Mouse (Mus musculus) spleen, postnatal 14 days (tissue): ENCODE data around the gene Rnps1.
"Not testable (repeated sequence)": the region's sequence is repeated elsewhere in the genome, so short reads cannot be mapped to it uniquely, and the experiment has no call there.

Experiments
- DNase-seq, 2 experiments: peaks; one replicate each; pipeline ENCODE4 v3.0.0; 2021 to 2022; ENCODE audit warnings: low spot score in 2 of 2

Gene Rnps1

GRCm38 (mm10) chr17:24429201-24429983 is 15.0 kb downstream of the Rnps1 start:
- DNase-seq: no peak

- DNase-seq: no peak
These were observed 22.7 kb downstream of the Rnps1 start for GRCm38 (mm10) chr17:24437016-24437415.

GRCm38 (mm10) chr17:24440377-24440776 is 26.0 kb downstream of the Rnps1 start:
- DNase-seq: no peak

GRCm38 (mm10) chr17:24441148-24441547 is 26.8 kb downstream of the Rnps1 start:
- no peak for DNase-seq

- no peak for DNase-seq
These were observed 27.7 kb downstream of the Rnps1 start for GRCm38 (mm10) chr17:24442107-24442506.

- DNase-seq: no peak
These were observed 28.3 kb downstream of the Rnps1 start, which contains the start of gene Dnase1l2 for GRCm38 (mm10) chr17:24442632-24443155. Gene Dnase1l2 (minus strand): TSS chr17:24443105.

- no peak for DNase-seq
These were observed 29.0 kb downstream of the Rnps1 start for GRCm38 (mm10) chr17:24443409-24443808.

GRCm38 (mm10) chr17:24446590-24446989 is 32.2 kb downstream of the Rnps1 start:
- no peak for DNase-seq

GRCm38 (mm10) chr17:24449507-24449906 is 35.1 kb downstream of the Rnps1 start:
- DNase-seq: no peak

GRCm38 (mm10) chr17:24451220-24451619 is 36.9 kb downstream of the Rnps1 start:
- no peak for DNase-seq

GRCm38 (mm10) chr17:24453372-24453771 is 39.0 kb downstream of the Rnps1 start:
- DNase-seq: no peak

- DNase-seq: no peak
These were observed 39.9 kb downstream of the Rnps1 start for GRCm38 (mm10) chr17:24454218-24454755.

- DNase-seq: peak; percentile 99 to 100
These were observed 40.6 kb downstream of the Rnps1 start for GRCm38 (mm10) chr17:24454756-24455522.

GRCm38 (mm10) chr17:24455523-24456206 is 41.3 kb downstream of the Rnps1 start:
- DNase-seq: not testable (repeated sequence)

- DNase-seq: no peak
These were observed 47.2 kb downstream of the Rnps1 start for GRCm38 (mm10) chr17:24461580-24461979.

- DNase-seq: no peak
These were observed 48.6 kb downstream of the Rnps1 start for GRCm38 (mm10) chr17:24462932-24463331.

- no peak for DNase-seq
These were observed 49.2 kb downstream of the Rnps1 start for GRCm38 (mm10) chr17:24463374-24464133.

- DNase-seq: no peak
These were observed 54.4 kb downstream of the Rnps1 start for GRCm38 (mm10) chr17:24468636-24469246.

- no peak for DNase-seq
These were observed 55.1 kb downstream of the Rnps1 start for GRCm38 (mm10) chr17:24469336-24469909.
